Mouse (Mus musculus) brain, embryonic 14.5 days (tissue): Measurements from ENCODE around the gene Pdcd1. TPM values are rescaled to one million over a fixed set of nuclear protein-coding genes. Genes with fewer than 3 reads are reported as not detected.

Experiments used
- DNase-seq: peaks from one replicate; pipeline ENCODE4 v3.0.0-alpha.2; 2011; ENCODE audit warnings: low read depth
- CTCF ChIP-seq: fragments of 200-500 bp; IDR thresholded peaks from 2 replicates; pipeline ENCODE4 v1.5.1; 2012; ENCODE audit warnings: inconsistent platforms, mild to moderate bottlenecking, moderate library complexity, borderline replicate concordance; ENCODE audit not compliant: insufficient read depth, insufficient read length; ENCODE audit errors: extremely low read depth
- POLR2A ChIP-seq: fragments of 200-500 bp; IDR thresholded peaks from 2 replicates; pipeline ENCODE4 v1.6.1; 2012; ENCODE audit warnings: mild to moderate bottlenecking, inconsistent platforms, borderline replicate concordance; ENCODE audit not compliant: poor library complexity, insufficient read depth, insufficient read length, severe bottlenecking; ENCODE audit errors: extremely low read depth
- polyA plus RNA-seq: library from polyadenylated mRNA; depleted of rRNA; stranded (reverse); fragments of >200 nt; gene quantifications from 2 replicates; pipeline ENCODE4 v1.2.3, GENCODE M21; 2012

The Pdcd1 gene
- polyA plus RNA-seq, 1 experiment: not detected

DNA sequence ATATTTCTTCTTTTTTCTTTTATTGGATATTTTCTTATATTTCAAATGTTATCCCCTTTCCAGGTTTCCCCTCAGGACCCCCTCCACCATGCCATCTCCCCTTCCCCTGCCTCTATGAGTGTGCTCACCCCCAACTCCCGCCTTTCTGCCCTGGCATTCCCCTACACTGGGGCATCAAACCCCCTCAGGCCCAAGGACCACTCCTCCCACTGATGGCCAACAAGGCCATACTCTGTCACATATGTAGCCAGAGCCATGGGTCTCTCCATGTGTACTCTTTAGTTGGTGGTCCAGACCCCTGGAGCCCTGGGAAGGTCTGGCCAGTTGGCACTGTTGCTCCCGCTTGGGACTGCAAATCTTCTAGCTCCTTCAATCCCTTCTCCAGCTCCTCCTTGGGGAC is 5.0 kb upstream of the Pdcd1 start:
- no peak for TF ChIP-seq CTCF
- no peak for TF ChIP-seq POLR2A
- no peak for DNase-seq

DNA sequence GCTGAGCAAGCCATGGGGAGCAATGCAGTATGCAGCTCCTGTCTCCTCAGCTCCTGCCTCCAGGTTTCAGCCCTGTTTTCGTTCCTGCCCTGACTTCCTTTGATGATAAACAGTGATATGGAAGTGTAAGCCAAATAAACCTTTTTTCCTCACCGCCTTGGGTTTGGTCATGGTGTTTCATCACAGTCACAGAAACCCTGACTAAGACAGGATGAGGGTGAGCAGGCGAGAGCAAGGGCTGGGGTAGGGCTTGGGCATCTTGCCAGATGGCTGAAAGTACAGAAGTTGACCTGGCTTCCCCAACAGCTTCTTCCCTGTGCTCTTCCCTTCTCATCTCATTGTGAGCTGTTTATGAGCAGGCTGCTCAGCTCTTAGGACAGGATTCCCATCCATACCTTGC is 3.6 kb upstream of the Pdcd1 start:
- no peak for TF ChIP-seq POLR2A
- no peak for TF ChIP-seq CTCF
- DNase-seq: no peak

DNA sequence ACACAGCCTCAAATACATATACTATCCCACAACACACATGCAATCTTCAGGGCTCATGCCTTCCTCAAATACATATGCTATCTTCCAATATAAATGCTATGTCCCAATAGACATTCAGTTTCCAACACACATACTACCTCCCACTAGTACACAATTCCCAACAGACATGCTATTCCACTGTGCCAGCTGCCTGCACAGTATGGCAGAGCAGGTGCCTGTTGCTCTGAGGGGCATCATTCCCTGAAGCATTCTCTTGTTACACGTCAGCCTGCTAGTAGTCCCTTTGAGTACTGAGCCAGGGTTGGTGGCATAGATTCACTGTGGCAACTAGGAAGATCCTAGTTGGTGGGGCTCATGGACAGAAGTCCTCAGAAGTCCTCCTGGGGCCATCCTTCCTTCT is 2.1 kb upstream of the Pdcd1 start:
- no peak for DNase-seq
- TF ChIP-seq CTCF: no peak
- TF ChIP-seq POLR2A: no peak

DNA sequence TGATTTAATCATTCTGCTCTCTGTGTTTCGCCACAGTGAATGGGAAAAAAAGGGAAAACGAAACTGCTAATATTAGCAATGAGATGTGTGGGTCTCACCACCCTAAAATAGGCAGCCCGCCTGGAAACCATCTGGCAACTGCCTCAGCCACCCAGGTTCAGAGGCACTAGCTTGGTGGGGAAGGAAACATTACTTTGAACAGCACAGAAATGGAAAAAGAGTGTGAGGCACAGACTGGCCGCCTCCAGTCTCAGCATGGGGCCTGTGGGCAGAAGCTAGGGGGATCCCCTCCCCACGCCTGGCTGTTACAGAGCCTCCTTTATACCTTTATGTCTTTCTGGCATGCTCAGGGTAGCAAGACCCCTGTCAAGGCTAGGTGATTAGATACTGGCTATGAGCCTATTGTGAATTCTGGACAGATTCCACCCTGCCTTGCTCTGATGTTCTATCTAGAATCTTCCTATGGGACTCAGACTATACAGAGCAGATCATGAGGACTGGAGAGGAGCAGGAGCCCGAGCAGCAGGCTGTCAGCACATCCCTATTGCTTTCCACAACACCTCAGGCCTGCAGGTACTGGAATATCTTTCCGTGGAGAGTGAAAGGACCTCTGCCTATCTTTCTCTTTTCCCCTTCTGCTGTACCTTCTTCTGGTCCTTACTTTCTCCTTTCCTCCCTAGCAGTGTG is 1.3 kb upstream of the Pdcd1 start:
- TF ChIP-seq CTCF: no peak
- no peak for TF ChIP-seq POLR2A
- no peak for DNase-seq

DNA sequence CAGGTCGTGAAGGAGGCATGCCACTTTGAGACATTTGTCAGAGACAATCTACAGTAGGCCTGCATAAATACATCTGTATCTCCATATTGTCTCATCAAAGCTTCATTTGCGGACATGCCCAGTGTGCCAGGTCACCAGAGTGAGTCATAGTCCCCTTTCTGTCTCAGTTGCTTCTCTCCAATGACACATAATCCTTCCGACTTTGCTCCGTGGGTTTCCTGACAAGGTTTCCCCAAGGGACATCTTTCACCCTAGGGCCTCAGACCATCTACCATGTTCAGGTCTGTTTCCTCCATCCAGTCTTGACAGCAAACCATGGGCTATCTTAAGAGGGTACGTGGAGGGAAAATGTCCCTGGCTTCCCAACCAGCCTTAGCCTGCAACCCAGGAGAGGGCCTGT is 1.2 kb downstream of the Pdcd1 start:
- TF ChIP-seq CTCF (no peak), POLR2A (no peak)
- DNase-seq: no peak

DNA sequence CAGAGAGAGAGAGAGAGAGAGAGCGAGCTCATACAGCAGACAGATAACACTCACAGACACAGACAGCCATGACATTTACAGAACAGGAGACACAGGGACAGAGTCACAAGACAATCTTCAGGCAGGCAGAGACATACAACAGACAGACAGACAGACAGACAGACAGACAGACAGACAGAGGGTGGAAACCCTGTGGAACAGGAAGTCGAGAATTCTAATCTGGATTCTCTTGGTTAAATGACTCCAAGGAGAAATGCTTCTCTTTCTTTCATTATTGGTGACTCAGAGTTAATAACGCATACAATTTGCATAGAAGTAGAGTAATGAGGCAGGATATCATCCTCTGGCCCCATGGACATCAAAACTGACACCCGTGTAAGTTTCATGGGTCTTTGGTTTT is 5.8 kb downstream of the Pdcd1 start:
- TF ChIP-seq POLR2A: no peak
- TF ChIP-seq CTCF: no peak
- DNase-seq: no peak

DNA sequence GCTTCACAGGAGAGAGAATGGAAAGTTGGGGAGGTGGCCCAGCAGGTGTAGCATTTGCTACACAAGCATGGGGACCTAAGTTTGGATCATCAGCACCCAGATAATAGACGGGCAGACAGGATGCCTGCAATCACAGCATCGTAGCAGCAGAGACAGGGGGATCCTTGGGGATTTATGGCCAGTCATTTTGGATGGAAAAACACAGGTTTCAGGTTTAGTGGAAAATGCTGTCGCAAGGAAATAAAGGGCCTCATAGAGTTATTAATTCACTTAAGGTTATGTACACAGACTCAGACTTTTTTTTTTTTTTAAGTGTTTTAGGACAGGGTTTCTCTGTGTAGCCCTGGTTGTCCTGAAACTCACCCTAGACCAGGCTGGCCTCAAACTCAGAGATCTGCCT is 6.8 kb downstream of the Pdcd1 start:
- no peak for DNase-seq
- TF ChIP-seq CTCF: no peak
- TF ChIP-seq POLR2A: no peak

DNA sequence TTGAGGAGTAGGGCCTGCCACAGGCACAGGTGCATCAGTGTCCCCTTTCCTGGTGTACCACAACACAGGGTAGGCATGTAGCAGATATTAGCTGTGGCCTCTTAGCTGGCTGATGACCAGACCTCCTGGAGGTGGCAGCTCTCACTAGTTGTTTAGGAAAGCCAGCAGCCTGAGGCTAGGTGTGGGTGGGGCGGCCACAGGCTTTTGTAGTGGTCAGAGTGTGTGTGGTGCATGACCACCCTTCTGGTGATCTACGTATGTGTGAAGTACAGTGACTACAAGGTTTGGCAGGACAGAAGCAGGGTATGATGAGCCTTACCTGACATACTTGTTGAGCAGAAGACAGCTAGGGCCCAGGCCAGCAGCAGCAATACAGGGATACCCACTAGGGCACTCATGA is 12.0 kb downstream of the Pdcd1 start:
- no peak for DNase-seq
- TF ChIP-seq CTCF: no peak
- TF ChIP-seq POLR2A: no peak

DNA sequence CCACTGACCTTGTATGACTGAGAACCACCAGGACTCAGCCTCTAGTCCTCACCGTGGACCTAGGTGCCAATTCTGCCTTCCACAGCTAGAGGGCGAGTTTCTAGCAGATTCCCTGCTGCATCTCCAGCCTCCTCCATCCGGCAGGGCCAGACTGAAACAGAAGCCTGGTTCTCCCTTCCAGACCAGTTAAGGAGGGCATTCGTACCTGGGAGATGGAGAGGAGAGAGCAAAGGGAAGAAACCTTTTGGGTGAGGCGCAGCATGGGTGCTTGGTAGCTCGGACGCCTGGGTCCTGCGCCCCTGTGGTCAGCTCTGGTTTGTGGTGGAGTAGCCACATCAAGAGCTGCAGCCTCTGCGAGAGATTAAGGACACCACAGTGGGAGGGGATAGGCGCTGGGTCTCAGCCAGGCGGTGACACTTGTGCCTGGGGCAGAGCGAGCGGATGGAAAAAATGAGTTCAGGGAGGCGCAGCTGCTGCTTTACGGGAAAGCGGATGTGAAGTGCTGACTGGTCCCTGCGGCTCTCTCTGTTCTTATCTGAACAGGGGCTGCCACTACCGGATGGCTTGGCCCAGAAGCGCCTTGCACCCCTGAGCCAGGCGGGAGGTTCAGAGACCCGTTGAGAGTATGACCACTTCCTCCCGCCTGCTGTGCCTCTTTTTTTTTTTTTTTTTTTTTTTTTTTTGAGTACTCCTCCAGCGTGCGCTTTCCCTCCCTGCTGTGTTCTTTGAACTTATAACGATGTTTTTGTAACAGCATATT is 17.2 kb downstream of the Pdcd1 start:
- no peak for TF ChIP-seq POLR2A
- peak; percentile 85 for TF ChIP-seq CTCF
- peak; percentile 91 for DNase-seq

DNA sequence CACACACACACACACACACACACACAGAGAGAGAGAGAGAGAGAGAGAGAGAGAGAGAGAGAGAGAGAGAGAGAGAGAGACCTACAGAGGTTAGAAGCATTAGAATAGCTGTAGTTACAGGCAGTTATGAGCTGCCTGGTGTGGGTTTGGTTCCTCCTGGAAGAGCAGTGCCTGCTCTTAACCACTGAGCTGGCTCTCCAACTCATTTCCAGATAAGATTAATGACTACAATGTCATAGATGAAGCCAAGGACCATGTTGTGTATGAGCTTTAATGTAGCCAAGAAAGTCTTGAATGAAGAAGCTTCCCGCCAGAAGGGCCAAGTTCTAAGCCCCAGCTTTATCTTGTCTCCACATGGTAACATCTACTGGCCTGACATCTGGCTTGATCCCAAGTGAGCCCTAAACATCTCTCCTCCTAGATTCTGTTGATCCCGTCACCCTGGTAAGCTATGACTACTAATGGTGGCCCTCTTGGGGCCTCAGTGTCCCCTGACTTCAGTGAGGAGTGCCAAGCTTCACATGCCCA is 19.2 kb downstream of the Pdcd1 start:
- no peak for TF ChIP-seq CTCF
- TF ChIP-seq POLR2A: no peak
- no peak for DNase-seq

DNA sequence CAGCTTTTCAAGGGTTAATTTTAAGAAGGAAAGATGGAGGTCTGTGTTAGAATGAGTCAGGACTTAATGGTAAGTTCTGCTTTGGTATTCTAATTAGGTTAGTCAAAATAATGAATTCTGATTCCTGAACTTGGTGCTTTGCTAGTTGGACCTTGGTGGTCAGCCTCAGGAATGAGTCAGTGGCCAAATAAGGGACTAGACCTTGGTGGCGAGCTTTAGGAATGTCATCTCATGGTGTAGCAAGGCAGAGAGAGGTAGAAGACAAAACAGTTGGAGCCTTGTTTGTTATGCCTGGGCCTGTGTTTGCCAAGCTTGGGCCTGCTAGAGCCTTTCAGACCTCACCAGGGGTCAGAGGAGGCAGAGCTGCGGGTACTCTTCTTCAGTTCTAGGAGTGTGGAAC is 23.6 kb downstream of the Pdcd1 start:
- no peak for DNase-seq
- TF ChIP-seq CTCF (no peak), POLR2A (no peak)
